Mouse (Mus musculus) intestine, postnatal 0 days (tissue): ENCODE results near the gene Zfp385b. TPM values are rescaled to one million over a fixed set of nuclear protein-coding genes. Genes with fewer than 3 reads are reported as not detected.

Experiments
- ATAC-seq: fragments of 200-750 bp; cut with Nextera tagmentation; 2 replicates; pipeline ENCODE4 v1.8.0; 2017; ENCODE audit warnings: mild to moderate bottlenecking, moderate TSS enrichment, moderate library complexity
- H3K27ac ChIP-seq: fragments of 300-500 bp; sonication (generic); 2 replicates; pipeline ENCODE4 v1.5.1; 2014; ENCODE audit warnings: mild to moderate bottlenecking, low read depth, low read length, moderate library complexity
- H3K27me3 ChIP-seq: fragments of 300-500 bp; sonication (generic); replicated peaks from 2 replicates; pipeline ENCODE4 v1.6.1; 2014; ENCODE audit warnings: low read length, mixed read lengths; ENCODE audit not compliant: control insufficient read depth, insufficient read depth
- H3K36me3 ChIP-seq: fragments of 300-500 bp; sonication (generic); 2 replicates; pipeline ENCODE4 v1.6.1; 2014; ENCODE audit warnings: mild to moderate bottlenecking, moderate library complexity; ENCODE audit not compliant: control insufficient read depth, insufficient read depth
- H3K4me1 ChIP-seq: fragments of 300-500 bp; sonication (generic); replicated peaks from 2 replicates; pipeline ENCODE4 v1.6.1; 2014; ENCODE audit warnings: antibody characterized with exemption, low read length, mixed read lengths; ENCODE audit not compliant: control insufficient read depth, insufficient read depth
- H3K4me2 ChIP-seq: fragments of 300-500 bp; sonication (generic); replicated peaks from 2 replicates; pipeline ENCODE4 v1.6.1; 2014; ENCODE audit warnings: low read depth, mild to moderate bottlenecking, moderate library complexity
- H3K4me3 ChIP-seq: fragments of 300-500 bp; sonication (generic); 2 replicates; pipeline ENCODE4 v1.5.1; 2014; ENCODE audit warnings: low read depth, low read length
- H3K9ac ChIP-seq: fragments of 300-500 bp; sonication (generic); 2 replicates; pipeline ENCODE4 v1.6.1; 2014; ENCODE audit warnings: mild to moderate bottlenecking, low read depth, low read length
- H3K9me3 ChIP-seq: fragments of 300-500 bp; sonication (generic); 2 replicates; pipeline ENCODE4 v1.6.1; 2016; ENCODE audit warnings: mixed run types; ENCODE audit not compliant: control insufficient read depth
- CTCF ChIP-seq: sonication (generic); IDR thresholded peaks from 2 replicates; pipeline ENCODE4 v1.5.1; 2016; ENCODE audit warnings: low read depth, mild to moderate bottlenecking, control low read depth, antibody characterized with exemption, moderate library complexity
- WGBS: fragments of 180-500 bp; shearing (Covaris S2); extraction: QIAGEN DNeasy Blood & Tissue Kit; methylation state at CpG from one replicate; pipeline ENCODE4 v1.1.7; 2014; 5-methylcytosine and 5-hydroxymethylcytosine counted together
- polyA plus RNA-seq: library from polyadenylated mRNA; unstranded; fragments of >200 nt; fragmentation: Nextera tagmentation; extraction: Ambion mirVana; gene quantifications from 2 replicates; pipeline ENCODE4 v1.2.1, GENCODE M21; 2015

Gene Zfp385b
- polyA plus RNA-seq, 1 experiment from 2014 or later: 14.3 TPM

- Histone ChIP-seq H3K9me3 (no peaks in the 10 kb centered on the region), H3K9ac (no peak overlapping the region), H3K4me2 (no peak overlapping the region), H3K36me3 (no peaks in the 10 kb centered on the region), H3K27me3 (no peaks in the 10 kb centered on the region), H3K4me3 (no peak overlapping the region), H3K4me1 (no peaks in the 10 kb centered on the region), H3K27ac (no peak overlapping the region)
- TF ChIP-seq CTCF: no peak
- WGBS: 52% methylated on average over 4 of the region's 4 CpGs
- no peak for ATAC-seq
Measured at GRCm38 (mm10) chr2:77526803-77527202, 292.6 kb downstream of the Zfp385b start.

- H3K27ac ChIP-seq: no peak overlapping the region
- ATAC-seq: no peak
- WGBS: 76% methylated on average over 5 of the region's 5 CpGs
- no peak for TF ChIP-seq CTCF
- H3K9ac ChIP-seq: no peak overlapping the region
- H3K4me3 ChIP-seq: no peak overlapping the region
- H3K27me3 ChIP-seq: no peaks in the 10 kb centered on the region
- no peak overlapping the region for H3K4me2 ChIP-seq
- H3K36me3 ChIP-seq: no peaks in the 10 kb centered on the region
- H3K9me3 ChIP-seq: no peaks in the 10 kb centered on the region
- H3K4me1 ChIP-seq: no peaks in the 10 kb centered on the region
Measured at GRCm38 (mm10) chr2:77526301-77526700, 293.1 kb downstream of the Zfp385b start.

GRCm38 (mm10) chr2:77522223-77522622 lies 297.2 kb downstream of the Zfp385b start:
- Histone ChIP-seq H3K36me3 (no peaks in the 10 kb centered on the region), H3K27ac (peak overlapping the region; percentile 60), H3K9ac (no peak overlapping the region), H3K4me2 (no peak overlapping the region), H3K27me3 (no peaks in the 10 kb centered on the region), H3K4me1 (no peaks in the 10 kb centered on the region), H3K4me3 (no peak overlapping the region), H3K9me3 (no peaks in the 10 kb centered on the region)
- peak; percentile 97 for ATAC-seq
- WGBS: 40% methylated on average over 4 of the region's 4 CpGs
- TF ChIP-seq CTCF: no peak

GRCm38 (mm10) chr2:77519341-77519740 lies 300.1 kb downstream of the Zfp385b start:
- WGBS: 0% methylated on average over 14 of the region's 14 CpGs
- Histone ChIP-seq H3K4me2 (peak overlapping the region; percentile 71), H3K4me1 (no peaks in the 10 kb centered on the region), H3K9ac (peak overlapping the region; percentile 40), H3K9me3 (no peaks in the 10 kb centered on the region), H3K36me3 (no peaks in the 10 kb centered on the region), H3K27me3 (no peaks in the 10 kb centered on the region), H3K27ac (peak overlapping the region; percentile 37; the same call in 1 of the 2 replicates), H3K4me3 (peak overlapping the region; percentile 40)
- no peak for TF ChIP-seq CTCF
- no peak for ATAC-seq

- Histone ChIP-seq H3K9ac (peak overlapping the region; percentile 40), H3K4me1 (no peaks in the 10 kb centered on the region), H3K4me2 (peak overlapping the region; percentile 71), H3K27ac (no peak overlapping the region), H3K9me3 (no peaks in the 10 kb centered on the region), H3K27me3 (no peaks in the 10 kb centered on the region), H3K4me3 (peak overlapping the region; percentile 40), H3K36me3 (no peaks in the 10 kb centered on the region)
- TF ChIP-seq CTCF: peak; percentile 43
- ATAC-seq: no peak
- 12% methylated on average over 8 of the region's 8 CpGs for WGBS
Measured at GRCm38 (mm10) chr2:77518693-77519092, 300.7 kb downstream of the Zfp385b start.

- no peak for ATAC-seq
- H3K4me1 ChIP-seq: no peaks in the 10 kb centered on the region
Measured at GRCm38 (mm10) chr2:77516606-77517005, 302.8 kb downstream of the Zfp385b start.

GRCm38 (mm10) chr2:77515654-77516053 lies 303.8 kb downstream of the Zfp385b start:
- no peaks in the 10 kb centered on the region for H3K9me3 ChIP-seq
- no peaks in the 10 kb centered on the region for H3K36me3 ChIP-seq
- no peak overlapping the region for H3K4me3 ChIP-seq
- WGBS: 47% methylated on average over 6 of the region's 6 CpGs
- no peaks in the 10 kb centered on the region for H3K27me3 ChIP-seq
- no peak overlapping the region for H3K9ac ChIP-seq
- H3K4me2 ChIP-seq: peak overlapping the region; percentile 37
- H3K27ac ChIP-seq: peak overlapping the region; percentile 46
- TF ChIP-seq CTCF: no peak
- ATAC-seq: peak; percentile 75
- no peaks in the 10 kb centered on the region for H3K4me1 ChIP-seq

More at GRCm38 (mm10) chr2:77516606-77517005, 302.8 kb downstream of the Zfp385b start:
- Histone ChIP-seq H3K9me3 (no peaks in the 10 kb centered on the region), H3K9ac (no peak overlapping the region), H3K27ac (peak overlapping the region; percentile 46; the same call in 1 of the 2 replicates), H3K36me3 (no peaks in the 10 kb centered on the region), H3K27me3 (no peaks in the 10 kb centered on the region), H3K4me2 (0 out of 2 replicates have a peak overlapping the region, but pooled peaks have one; percentile 37), H3K4me3 (no peak overlapping the region)
- TF ChIP-seq CTCF: no peak
- WGBS: 44% methylated on average over 5 of the region's 5 CpGs
